Mouse (Mus musculus): ENCODE results near the gene Cdk9. TPM values are rescaled to one million over a fixed set of nuclear protein-coding genes. Genes with fewer than 3 reads are reported as not detected.
A peak's percentile ranks its signal among the peaks of the same experiment; 100 is the strongest.

The Cdk9 gene
- total RNA-seq, 1 experiment from 2014 or later, result 107 TPM

DNA sequence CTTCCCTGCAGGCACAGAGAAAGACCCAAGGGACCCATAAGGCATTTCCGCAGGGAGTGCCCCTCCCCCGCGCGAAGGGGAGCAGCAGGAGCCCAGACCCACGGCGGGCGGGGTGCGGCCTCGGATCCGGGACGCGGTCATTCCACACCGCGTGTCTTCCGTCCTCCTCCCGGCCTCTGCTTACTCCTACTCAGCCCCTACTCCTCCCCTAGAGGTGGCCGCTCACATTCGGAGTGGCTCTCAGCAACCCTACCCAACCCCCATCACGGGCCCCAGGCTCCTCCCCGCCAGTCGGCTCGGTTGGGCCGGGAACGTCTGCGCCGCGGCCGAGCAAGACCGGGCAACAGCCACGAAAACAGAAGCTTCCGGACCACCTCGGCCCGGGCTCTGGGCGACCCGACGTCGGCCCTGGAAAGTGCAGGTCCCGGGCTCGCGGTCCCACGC is 746 bp downstream of the Cdk9 start:
- peak; percentile 10; the same call in 1 of the 2 replicates for ATAC-seq (replicated peaks; ENCODE audit: insufficient number of reproducible peaks, low FRiP score, low TSS enrichment, poor library complexity, severe bottlenecking)

DNA sequence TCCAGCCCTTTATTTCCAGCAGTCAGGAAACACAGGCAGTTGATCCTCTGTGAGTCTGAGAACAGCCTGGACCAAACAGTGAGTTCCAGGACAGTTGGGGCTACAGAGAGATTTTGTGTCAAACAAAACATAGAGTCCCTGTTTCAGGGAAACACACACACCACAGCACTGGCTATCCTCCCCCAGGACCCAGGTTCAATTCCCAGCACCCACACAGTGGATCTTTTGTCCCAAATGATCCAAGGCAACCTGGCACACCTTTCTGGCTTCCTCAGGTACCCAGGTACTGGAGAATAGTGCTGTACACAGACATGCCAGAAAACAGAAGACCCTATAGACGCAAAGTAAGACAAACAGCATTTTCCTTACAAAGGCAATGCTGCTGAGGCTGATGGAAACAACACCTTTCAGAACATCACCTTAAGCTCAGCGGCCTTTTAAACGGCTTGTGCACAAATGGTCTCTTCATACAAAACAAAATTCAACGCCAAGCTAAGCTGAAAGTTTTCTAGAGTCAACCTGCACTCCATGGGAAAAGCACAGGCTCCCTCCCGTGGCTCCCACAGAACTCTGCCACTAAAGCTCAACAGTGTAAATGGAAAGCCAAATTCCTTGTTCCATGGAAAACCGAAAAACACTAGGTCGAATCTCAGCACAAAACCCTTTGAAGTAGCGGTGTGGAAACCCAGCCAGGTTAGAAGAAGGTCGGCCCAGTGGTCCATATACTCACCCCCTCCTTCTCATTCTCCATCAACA is 1.4 kb downstream of the Cdk9 start:
- ATAC-seq (replicated peaks; ENCODE audit: insufficient number of reproducible peaks, low FRiP score, low TSS enrichment, poor library complexity, severe bottlenecking), result no peak

GRCm38 (mm10) chr2:32710425-32710824 is 2.5 kb downstream of the Cdk9 start:
- ATAC-seq (replicated peaks; ENCODE audit: insufficient number of reproducible peaks, low FRiP score, low TSS enrichment, poor library complexity, severe bottlenecking), result no peak

- ATAC-seq (replicated peaks; ENCODE audit: insufficient number of reproducible peaks, low FRiP score, low TSS enrichment, poor library complexity, severe bottlenecking), result no peak
These were observed 3.2 kb downstream of the Cdk9 start for GRCm38 (mm10) chr2:32709521-32710137.

- no peak for ATAC-seq (replicated peaks; ENCODE audit: insufficient number of reproducible peaks, low FRiP score, low TSS enrichment, poor library complexity, severe bottlenecking)
These were observed 4.2 kb downstream of the Cdk9 start for GRCm38 (mm10) chr2:32708643-32709042.

DNA sequence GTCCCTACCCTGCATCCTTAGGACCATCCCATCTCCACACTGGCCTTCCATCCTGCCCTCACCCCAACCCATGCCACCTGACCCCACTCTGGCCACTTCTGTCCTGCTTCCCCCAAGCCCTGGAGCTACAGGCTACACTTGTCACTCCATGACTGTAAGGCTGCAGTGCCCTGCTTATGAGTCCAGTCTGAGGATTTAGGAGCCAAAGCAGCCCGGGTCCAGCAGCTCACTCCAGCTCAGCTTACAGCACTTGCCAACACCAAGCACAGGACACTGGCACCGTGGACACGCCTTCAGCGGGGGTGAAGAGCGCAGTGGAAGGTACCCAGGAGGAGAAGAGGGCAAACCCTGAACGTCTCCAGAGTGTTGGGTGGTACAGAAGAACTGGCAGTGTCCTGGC is 5.9 kb downstream of the Cdk9 start:
- ATAC-seq (replicated peaks; ENCODE audit: insufficient number of reproducible peaks, low FRiP score, low TSS enrichment, poor library complexity, severe bottlenecking), result no peak

DNA sequence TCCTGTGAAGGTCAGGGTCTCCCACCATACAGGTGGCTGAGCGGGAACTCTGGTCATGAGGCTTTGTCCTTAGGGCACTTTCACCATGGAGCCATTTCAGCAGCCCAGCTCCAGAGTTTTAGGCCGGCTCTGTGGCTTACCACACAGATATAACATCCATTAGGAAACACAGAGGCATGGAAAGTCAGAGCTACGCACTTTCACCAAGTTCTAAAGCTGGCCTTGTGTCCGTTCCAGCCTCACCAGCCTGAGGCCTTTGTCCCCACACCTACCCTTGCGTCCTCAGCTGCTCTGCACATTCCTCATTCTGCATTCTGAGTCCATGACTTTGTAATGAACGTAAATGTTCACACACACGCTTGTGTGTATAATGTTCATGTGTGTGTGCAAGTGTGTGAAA is 7.9 kb downstream of the Cdk9 start:
- ATAC-seq (replicated peaks; ENCODE audit: insufficient number of reproducible peaks, low FRiP score, low TSS enrichment, poor library complexity, severe bottlenecking), result no peak

DNA sequence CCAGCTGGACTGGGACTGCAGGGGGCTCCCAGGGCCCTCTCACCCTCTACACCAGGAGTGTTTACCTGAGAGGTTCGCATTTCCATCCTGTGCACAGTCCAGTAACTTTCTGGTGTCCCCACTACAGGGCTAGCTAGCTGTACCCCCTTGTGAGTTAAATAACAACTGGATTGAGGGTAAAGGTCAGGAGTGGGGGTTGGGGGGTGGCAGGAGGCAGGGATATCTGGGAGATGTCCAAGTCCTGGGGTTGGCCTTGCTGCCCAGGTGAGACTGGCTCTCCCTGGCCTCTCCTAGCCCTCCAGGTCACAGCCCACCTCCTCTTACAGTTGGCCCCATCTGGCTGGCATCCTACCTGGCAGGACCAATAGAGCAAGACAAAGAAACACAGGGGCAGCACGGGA is 8.9 kb downstream of the Cdk9 start, which contains the start of gene Fpgs:
Gene Fpgs, minus strand, starts transcription at position 125 of the 401 bp plus-strand sequence.
- ATAC-seq (replicated peaks; ENCODE audit: insufficient number of reproducible peaks, low FRiP score, low TSS enrichment, poor library complexity, severe bottlenecking), result no peak

DNA sequence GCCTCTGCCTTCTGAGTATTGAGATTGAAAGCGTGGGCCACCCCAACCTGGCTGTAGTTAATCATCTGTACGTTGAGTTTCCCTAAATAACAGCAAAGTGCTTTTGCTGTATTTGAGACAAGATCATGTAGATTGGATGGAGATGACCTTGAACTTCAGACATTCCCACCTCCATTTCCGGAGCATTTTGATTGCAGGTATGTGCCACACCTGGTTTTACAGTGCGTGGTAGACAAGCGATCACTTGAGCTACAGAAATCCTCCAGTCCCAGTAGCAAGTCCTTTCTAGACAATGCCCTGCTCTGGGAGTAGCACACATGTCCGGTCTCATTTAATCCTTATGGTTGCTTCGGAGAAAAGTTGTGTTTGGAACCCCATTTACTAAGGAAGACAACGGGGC is 9.8 kb downstream of the Cdk9 start:
- no peak for ATAC-seq (replicated peaks; ENCODE audit: insufficient number of reproducible peaks, low FRiP score, low TSS enrichment, poor library complexity, severe bottlenecking)

DNA sequence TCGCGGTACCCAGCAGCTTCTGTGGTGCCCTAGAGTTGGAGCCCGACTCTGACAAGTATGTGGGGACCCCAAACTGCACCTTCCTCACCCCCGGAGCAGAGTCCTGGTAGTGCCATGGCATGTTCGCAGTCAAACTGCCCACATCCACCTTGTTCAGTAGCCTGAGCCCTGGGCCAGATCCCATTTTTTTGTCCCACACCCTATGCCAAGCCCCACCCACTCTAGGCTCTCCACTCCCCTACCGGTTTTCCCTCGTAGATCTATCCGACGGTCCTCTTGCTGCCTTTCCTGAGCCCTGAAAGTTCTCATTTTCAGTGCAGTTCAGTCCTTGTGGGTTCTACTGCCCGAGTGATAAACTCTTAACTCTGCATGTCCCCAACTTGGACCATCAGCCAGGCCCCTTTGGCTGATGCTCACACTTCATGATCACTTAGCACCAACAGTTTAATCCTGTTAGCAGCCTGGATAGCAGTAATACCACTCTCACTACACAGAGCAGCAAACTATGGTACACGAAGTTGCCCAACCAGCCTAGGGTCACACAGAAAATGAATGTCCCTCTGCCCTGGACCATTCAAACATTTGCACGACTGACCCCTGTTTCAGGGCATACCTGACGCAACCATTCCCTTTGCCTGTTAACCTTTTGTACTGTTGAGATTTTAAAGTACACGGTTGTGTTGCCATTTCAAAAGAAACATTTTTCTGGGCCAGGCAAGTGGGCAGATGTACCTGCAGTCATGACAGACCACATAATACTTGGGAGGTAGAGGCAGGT is 11.7 kb downstream of the Cdk9 start:
- ATAC-seq (replicated peaks; ENCODE audit: insufficient number of reproducible peaks, low FRiP score, low TSS enrichment, poor library complexity, severe bottlenecking), result no peak

- ATAC-seq (replicated peaks; ENCODE audit: insufficient number of reproducible peaks, low FRiP score, low TSS enrichment, poor library complexity, severe bottlenecking), result no peak
These were observed 13.2 kb downstream of the Cdk9 start for GRCm38 (mm10) chr2:32699680-32700079.

DNA sequence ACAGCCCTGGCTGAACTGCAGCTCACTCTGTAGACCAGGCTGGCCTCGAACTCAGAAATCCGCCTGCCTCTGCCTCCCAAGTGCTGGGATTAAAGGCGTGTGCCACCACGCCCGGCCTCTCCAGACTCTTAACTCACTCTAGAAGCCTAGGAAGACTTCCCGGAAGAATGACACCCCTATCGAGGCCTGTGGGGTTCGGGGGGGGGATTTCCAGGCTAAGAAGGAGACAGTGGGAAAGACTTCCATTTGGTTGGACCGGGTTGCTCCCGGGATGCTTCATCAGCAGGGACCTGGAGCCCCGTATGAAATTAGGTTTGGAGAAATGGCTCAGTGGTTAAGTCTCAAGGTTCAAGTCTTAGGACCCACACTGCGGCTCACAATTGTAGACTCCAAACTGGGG is 18.2 kb downstream of the Cdk9 start:
- no peak for ATAC-seq (replicated peaks; ENCODE audit: insufficient number of reproducible peaks, low FRiP score, low TSS enrichment, poor library complexity, severe bottlenecking)

DNA sequence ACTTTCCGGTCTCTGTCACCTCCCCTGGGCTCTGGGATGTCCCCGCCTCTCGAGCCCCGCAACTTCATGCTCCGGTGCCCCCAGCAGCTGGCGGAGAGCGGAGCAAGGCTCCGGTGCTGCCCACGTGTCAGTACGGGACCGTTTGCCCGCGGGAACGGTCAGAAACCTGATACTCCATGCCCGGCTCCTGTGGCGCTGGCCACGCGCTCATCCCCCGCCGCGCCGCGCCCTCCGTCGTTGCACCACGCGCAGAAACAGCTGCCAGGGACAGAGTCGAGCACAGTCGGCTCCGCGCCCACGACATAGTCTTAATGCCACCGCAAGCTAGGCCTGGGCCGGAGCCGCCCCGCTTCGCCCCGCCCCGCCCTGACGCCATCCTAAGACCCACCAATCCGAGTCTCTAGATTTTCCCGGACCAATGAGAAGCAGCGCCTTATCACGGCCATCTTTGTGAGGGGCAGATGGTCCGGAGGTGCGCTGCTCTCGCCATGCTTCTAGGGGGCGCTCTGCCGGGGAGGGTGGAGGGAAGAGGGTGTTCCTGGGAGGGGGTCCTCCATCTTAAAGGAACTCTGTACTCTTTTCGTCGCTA is 19.0 kb downstream of the Cdk9 start:
- peak; percentile 93 for ATAC-seq (replicated peaks; ENCODE audit: insufficient number of reproducible peaks, low FRiP score, low TSS enrichment, poor library complexity, severe bottlenecking)

- ATAC-seq (replicated peaks; ENCODE audit: insufficient number of reproducible peaks, low FRiP score, low TSS enrichment, poor library complexity, severe bottlenecking), result no peak
These were observed 19.6 kb downstream of the Cdk9 start for GRCm38 (mm10) chr2:32693282-32693681.

DNA sequence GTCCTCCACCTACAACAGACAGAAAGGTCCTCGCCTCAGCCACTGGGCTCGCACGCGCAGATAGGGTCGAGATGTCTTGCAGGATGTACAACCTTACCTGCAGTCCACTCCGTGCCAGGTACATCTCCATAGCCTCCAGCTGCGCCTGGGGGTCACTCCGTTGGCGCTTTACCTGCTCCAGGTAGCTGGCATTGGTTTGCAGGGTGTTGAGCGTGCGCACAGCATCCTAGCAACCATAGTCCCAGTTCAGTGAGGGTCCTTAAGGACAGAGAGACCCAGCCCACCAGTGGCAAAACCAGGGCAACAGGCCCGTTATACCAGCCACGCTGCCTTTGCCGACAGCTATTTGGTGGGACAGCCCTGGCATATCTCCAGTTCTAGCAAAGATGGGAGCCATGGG is 20.4 kb downstream of the Cdk9 start:
- no peak for ATAC-seq (replicated peaks; ENCODE audit: insufficient number of reproducible peaks, low FRiP score, low TSS enrichment, poor library complexity, severe bottlenecking)

GRCm38 (mm10) chr2:32691041-32691440 is 21.8 kb downstream of the Cdk9 start:
- no peak for ATAC-seq (replicated peaks; ENCODE audit: insufficient number of reproducible peaks, low FRiP score, low TSS enrichment, poor library complexity, severe bottlenecking)

DNA sequence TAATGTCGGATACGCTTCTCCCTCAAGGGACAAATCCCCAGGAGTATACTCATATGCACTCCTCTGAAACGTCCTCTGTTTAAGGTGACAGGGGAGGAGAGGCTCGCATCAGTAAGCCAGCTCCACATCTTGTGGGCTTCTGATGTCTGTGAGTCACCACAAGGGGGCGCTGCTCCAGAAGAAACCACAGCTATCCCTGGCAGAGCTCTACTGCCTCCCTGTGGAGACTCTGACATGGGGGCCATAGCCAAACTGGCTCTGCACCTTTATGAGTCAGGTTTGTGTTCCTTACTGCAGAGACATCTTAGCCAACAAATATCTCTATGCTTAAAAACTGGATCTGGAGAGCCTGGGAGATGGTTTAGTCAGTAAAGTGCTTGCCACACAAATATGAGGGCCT is 23.5 kb downstream of the Cdk9 start:
- peak; percentile 75 for ATAC-seq (replicated peaks; ENCODE audit: insufficient number of reproducible peaks, low FRiP score, low TSS enrichment, poor library complexity, severe bottlenecking)

- no peak for ATAC-seq (replicated peaks; ENCODE audit: insufficient number of reproducible peaks, low FRiP score, low TSS enrichment, poor library complexity, severe bottlenecking)
These were observed 25.3 kb downstream of the Cdk9 start for GRCm38 (mm10) chr2:32687562-32687961.

GRCm38 (mm10) chr2:32686640-32687039 is 26.2 kb downstream of the Cdk9 start:
- ATAC-seq (replicated peaks; ENCODE audit: insufficient number of reproducible peaks, low FRiP score, low TSS enrichment, poor library complexity, severe bottlenecking), result no peak
